Mouse (Mus musculus) liver, embryonic 11.5 days (tissue): ENCODE results near the gene F830045P16Rik. TPM values are rescaled to one million over a fixed set of nuclear protein-coding genes. Genes with fewer than 3 reads are reported as not detected.

Experiments used
- ATAC-seq: fragments of 200-750 bp; cut with Nextera tagmentation; replicated peaks from 2 replicates; pipeline ENCODE4 v1.8.0; 2017; ENCODE audit warnings: moderate number of reproducible peaks, mild to moderate bottlenecking, moderate TSS enrichment, moderate library complexity; ENCODE audit not compliant: low FRiP score
- DNase-seq: peaks from one replicate; pipeline ENCODE4 v3.0.0-alpha.2; 2017; ENCODE audit warnings: low spot score
- H3K27ac ChIP-seq: fragments of 300-500 bp; sonication (generic); 2 replicates; pipeline ENCODE4 v1.5.1; 2014; ENCODE audit warnings: mild to moderate bottlenecking, low read depth, low read length, control low read depth
- H3K27me3 ChIP-seq: fragments of 300-500 bp; sonication (generic); replicated peaks from 2 replicates; pipeline ENCODE4 v1.6.1; 2014; ENCODE audit warnings: low read length, mixed read lengths; ENCODE audit not compliant: control insufficient read depth, insufficient read depth
- H3K36me3 ChIP-seq: fragments of 300-500 bp; sonication (generic); 2 replicates; pipeline ENCODE4 v1.6.1; 2014; ENCODE audit warnings: mild to moderate bottlenecking, low read length, moderate library complexity, mixed read lengths; ENCODE audit not compliant: control insufficient read depth, insufficient read depth
- H3K4me1 ChIP-seq: fragments of 300-500 bp; sonication (generic); replicated peaks from 2 replicates; pipeline ENCODE4 v1.6.1; 2014; ENCODE audit warnings: low read length, mixed read lengths; ENCODE audit not compliant: control insufficient read depth, insufficient read depth
- H3K4me2 ChIP-seq: fragments of 300-500 bp; sonication (generic); 2 replicates; pipeline ENCODE4 v1.6.1; 2014; ENCODE audit warnings: mild to moderate bottlenecking, control low read depth, moderate library complexity
- H3K4me3 ChIP-seq: fragments of 300-500 bp; sonication (generic); 2 replicates; pipeline ENCODE4 v1.5.1; 2014; ENCODE audit warnings: low read depth, low read length, control low read depth
- H3K9ac ChIP-seq: fragments of 300-500 bp; sonication (generic); 2 replicates; pipeline ENCODE4 v1.6.1; 2014; ENCODE audit warnings: low read depth, low read length, control low read depth
- H3K9me3 ChIP-seq: fragments of 300-500 bp; sonication (generic); 2 replicates; pipeline ENCODE4 v1.6.1; 2016; ENCODE audit warnings: low read length, inconsistent platforms, mixed read lengths; ENCODE audit not compliant: control insufficient read depth
- WGBS: fragments of 180-500 bp; shearing (Covaris S2); extraction: QIAGEN DNeasy Blood & Tissue Kit; methylation state at CpG from one replicate; pipeline ENCODE4 v1.1.7; 2014; 5-methylcytosine and 5-hydroxymethylcytosine counted together
- polyA plus RNA-seq: library from polyadenylated mRNA; unstranded; fragments of >200 nt; fragmentation: Nextera tagmentation; extraction: Ambion mirVana; gene quantifications from 2 replicates; pipeline ENCODE4 v1.2.1, GENCODE M21; 2014

F830045P16Rik gene
- polyA plus RNA-seq, 1 experiment from 2014 or later = not detected

- DNase-seq = no peak
- Histone ChIP-seq H3K4me3 (no peak overlapping the region), H3K27me3 (no peaks in the 10 kb centered on the region), H3K9ac (no peak overlapping the region), H3K9me3 (no peaks in the 10 kb centered on the region), H3K27ac (no peak overlapping the region), H3K4me2 (no peak overlapping the region), H3K4me1 (no peaks in the 10 kb centered on the region), H3K36me3 (no peaks in the 10 kb centered on the region)
- WGBS = 70% methylated on average over 6 of the region's 6 CpGs
- ATAC-seq = no peak
These were observed 19.7 kb upstream of the F830045P16Rik start for GRCm38 (mm10) chr2:129556081-129556480.

DNA sequence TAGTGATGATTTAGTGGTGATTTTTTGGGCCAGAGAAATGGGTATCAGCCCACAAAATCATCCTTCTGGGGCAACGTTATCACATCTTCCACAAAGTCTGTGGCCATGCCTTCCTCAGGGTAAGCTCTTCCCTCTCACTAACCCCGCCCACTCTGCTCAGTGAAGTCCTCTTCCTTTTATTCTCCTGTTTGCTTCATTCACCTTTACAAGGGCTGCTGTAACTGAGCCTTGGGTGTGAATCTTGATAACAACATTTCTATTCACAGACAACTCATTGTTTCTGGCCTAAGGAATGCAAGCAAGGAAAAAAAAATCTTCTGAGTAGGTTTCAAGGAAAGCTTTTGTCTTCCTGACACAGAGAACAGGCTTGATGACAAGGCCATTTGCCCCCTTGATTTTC lies 14.4 kb upstream of the F830045P16Rik start:
- no peak overlapping the region for H3K9ac ChIP-seq
- no peaks in the 10 kb centered on the region for H3K27me3 ChIP-seq
- DNase-seq (no peak), ATAC-seq (no peak)
- H3K4me3 ChIP-seq = no peak overlapping the region
- no peak overlapping the region for H3K27ac ChIP-seq
- H3K36me3 ChIP-seq = no peaks in the 10 kb centered on the region
- 42% methylated on average over 2 of the region's 2 CpGs for WGBS
- H3K9me3 ChIP-seq = no peaks in the 10 kb centered on the region
- no peaks in the 10 kb centered on the region for H3K4me1 ChIP-seq
- H3K4me2 ChIP-seq = no peak overlapping the region

DNA sequence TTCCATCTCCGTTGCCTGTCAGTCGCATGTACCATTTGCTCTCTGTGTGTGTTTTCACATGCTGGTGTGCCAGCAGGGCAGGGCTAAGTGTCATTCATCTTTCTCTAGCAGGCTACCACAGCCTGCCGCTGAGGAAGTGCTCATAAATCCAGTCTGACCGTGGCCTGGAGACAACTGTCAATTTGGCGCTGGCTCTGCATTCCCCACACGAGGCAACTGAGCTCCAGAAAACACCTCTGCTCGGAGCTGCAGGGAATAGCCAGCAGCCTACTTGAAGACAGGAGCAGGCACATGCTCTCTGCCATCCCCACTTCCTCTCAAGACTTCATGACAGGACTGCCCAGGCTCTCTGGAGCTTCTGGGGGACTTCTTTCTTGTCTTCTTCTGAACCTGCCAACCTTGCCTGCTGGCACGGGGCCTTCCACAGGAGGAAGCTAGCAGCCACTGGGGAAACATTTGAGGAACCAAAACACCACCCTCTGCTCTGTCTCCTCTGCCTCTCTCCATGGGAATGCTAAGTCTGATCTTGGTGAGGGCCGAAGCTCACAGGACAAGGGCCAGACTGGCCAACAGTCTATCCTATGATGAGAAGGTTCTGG lies 13.2 kb upstream of the F830045P16Rik start:
- no peak overlapping the region for H3K27ac ChIP-seq
- H3K27me3 ChIP-seq = no peaks in the 10 kb centered on the region
- no peak for ATAC-seq
- H3K4me1 ChIP-seq = no peaks in the 10 kb centered on the region
- DNase-seq = no peak
- H3K9ac ChIP-seq = no peak overlapping the region
- no peak overlapping the region for H3K4me3 ChIP-seq
- H3K4me2 ChIP-seq = no peak overlapping the region
- H3K9me3 ChIP-seq = no peaks in the 10 kb centered on the region
- no peaks in the 10 kb centered on the region for H3K36me3 ChIP-seq
- whole genome bisulfite sequencing = 40% methylated on average over 9 of the region's 9 CpGs

GRCm38 (mm10) chr2:129546772-129547171 lies 10.4 kb upstream of the F830045P16Rik start:
- ATAC-seq = no peak
- H3K9me3 ChIP-seq = no peaks in the 10 kb centered on the region
- no peak overlapping the region for H3K27ac ChIP-seq
- no peak overlapping the region for H3K4me2 ChIP-seq
- H3K36me3 ChIP-seq = no peaks in the 10 kb centered on the region
- H3K4me1 ChIP-seq = no peaks in the 10 kb centered on the region
- WGBS = 33% methylated on average over 3 of the region's 3 CpGs
- H3K4me3 ChIP-seq = no peak overlapping the region
- H3K9ac ChIP-seq = no peak overlapping the region
- H3K27me3 ChIP-seq = no peaks in the 10 kb centered on the region
- no peak for DNase-seq

GRCm38 (mm10) chr2:129545596-129545995 lies 9.2 kb upstream of the F830045P16Rik start:
- H3K9ac ChIP-seq = no peak overlapping the region
- no peaks in the 10 kb centered on the region for H3K36me3 ChIP-seq

DNA sequence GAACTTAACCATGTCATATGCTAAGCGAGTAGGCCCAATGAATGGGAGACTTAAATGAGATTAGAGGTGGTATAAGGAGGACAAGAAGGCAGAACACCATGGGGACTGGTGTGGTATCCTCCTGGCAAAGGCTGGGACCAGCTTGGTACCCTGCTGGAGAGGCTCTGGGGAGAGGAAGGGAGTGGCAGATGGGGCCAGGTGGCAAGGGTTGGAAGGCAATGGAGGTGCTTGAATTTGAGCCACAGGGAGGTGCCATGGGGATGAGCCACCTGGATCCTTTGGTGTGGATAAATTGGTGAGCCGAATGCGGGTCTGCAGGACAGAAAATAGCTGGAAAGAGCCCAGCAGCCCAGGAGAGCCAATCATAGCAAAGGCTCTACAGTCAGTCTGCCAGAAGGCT lies 8.5 kb upstream of the F830045P16Rik start:
- H3K4me2 ChIP-seq = no peak overlapping the region
- H3K4me3 ChIP-seq = no peak overlapping the region
- DNase-seq = no peak
- no peaks in the 10 kb centered on the region for H3K9me3 ChIP-seq
- H3K9ac ChIP-seq = no peak overlapping the region
- no peak overlapping the region for H3K27ac ChIP-seq
- 77% methylated on average over 3 of the region's 3 CpGs for WGBS
- H3K36me3 ChIP-seq = no peaks in the 10 kb centered on the region
- H3K27me3 ChIP-seq = no peaks in the 10 kb centered on the region
- ATAC-seq = no peak
- H3K4me1 ChIP-seq = no peaks in the 10 kb centered on the region

More at GRCm38 (mm10) chr2:129545596-129545995, 9.2 kb upstream of the F830045P16Rik start:
- WGBS = 76% methylated on average over 7 of the region's 7 CpGs
- Histone ChIP-seq H3K9me3 (no peaks in the 10 kb centered on the region), H3K4me2 (no peak overlapping the region), H3K4me1 (no peaks in the 10 kb centered on the region), H3K4me3 (no peak overlapping the region), H3K27ac (no peak overlapping the region), H3K27me3 (no peaks in the 10 kb centered on the region)
- no peak for DNase-seq
- no peak for ATAC-seq

GRCm38 (mm10) chr2:129544448-129544847 lies 8.0 kb upstream of the F830045P16Rik start:
- no peak for ATAC-seq
- H3K9ac ChIP-seq = no peak overlapping the region
- DNase-seq = no peak
- no peaks in the 10 kb centered on the region for H3K4me1 ChIP-seq
- H3K4me3 ChIP-seq = no peak overlapping the region
- H3K36me3 ChIP-seq = no peaks in the 10 kb centered on the region
- H3K27me3 ChIP-seq = no peaks in the 10 kb centered on the region
- 48% methylated on average over 4 of the region's 4 CpGs for WGBS
- H3K27ac ChIP-seq = no peak overlapping the region
- no peaks in the 10 kb centered on the region for H3K9me3 ChIP-seq
- H3K4me2 ChIP-seq = no peak overlapping the region

DNA sequence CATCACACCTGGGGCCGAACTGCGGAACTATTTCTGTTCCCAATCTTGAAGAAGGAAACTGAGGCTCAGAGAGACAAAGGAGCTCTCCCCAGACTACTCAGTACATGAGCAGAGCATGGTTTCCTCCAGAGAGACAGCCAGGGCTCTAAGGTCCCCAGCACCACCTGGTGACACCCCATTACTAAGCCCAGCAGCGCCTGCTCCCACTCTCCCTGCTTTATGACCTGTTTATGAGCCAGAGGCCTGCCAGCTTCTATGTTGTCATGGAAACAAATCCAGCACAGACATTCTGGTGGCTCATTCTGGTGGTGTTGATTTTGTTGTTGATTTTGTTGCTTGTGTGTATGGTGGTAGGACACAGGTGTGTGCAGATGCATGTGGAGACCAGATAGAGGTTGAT lies 3.6 kb upstream of the F830045P16Rik start:
- H3K4me3 ChIP-seq = no peak overlapping the region
- ATAC-seq (no peak), DNase-seq (no peak)
- H3K9me3 ChIP-seq = no peaks in the 10 kb centered on the region
- H3K36me3 ChIP-seq = no peaks in the 10 kb centered on the region
- 89% methylated on average over 3 of the region's 3 CpGs for WGBS
- H3K4me2 ChIP-seq = no peak overlapping the region
- H3K27ac ChIP-seq = no peak overlapping the region
- no peaks in the 10 kb centered on the region for H3K27me3 ChIP-seq
- H3K4me1 ChIP-seq = 0 out of 2 replicates have a peak, but pooled peaks cover 4% of the 10 kb centered on the region
- no peak overlapping the region for H3K9ac ChIP-seq

DNA sequence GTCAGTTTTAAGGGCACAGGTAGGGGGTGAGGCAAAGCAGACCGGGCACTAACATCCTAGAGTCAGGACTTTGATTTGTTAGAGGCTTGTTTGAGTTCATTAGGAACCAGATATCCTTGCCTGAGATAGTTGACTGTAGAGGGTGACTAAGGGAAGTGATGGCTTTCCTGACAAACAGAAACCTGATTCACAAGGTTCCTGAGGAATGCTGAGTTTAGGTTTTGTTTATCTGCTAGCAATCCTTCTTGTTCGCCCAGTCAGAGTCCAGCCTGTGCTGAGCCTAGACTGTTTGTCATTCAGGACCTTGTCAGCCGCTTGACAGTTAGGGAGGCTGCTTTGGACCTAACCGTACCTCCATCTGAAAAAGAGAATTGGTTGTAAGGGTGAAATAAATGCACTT lies 2.8 kb upstream of the F830045P16Rik start:
- Histone ChIP-seq H3K36me3 (no peaks in the 10 kb centered on the region), H3K4me2 (no peak overlapping the region), H3K27me3 (no peaks in the 10 kb centered on the region), H3K4me3 (no peak overlapping the region), H3K27ac (no peak overlapping the region), H3K9ac (no peak overlapping the region), H3K4me1 (0 out of 2 replicates have a peak, but pooled peaks cover 7% of the 10 kb centered on the region), H3K9me3 (no peaks in the 10 kb centered on the region)
- DNase-seq = no peak
- WGBS = 40% methylated on average over 4 of the region's 4 CpGs
- no peak for ATAC-seq
